Mouse (Mus musculus): ENCODE data around the gene 1190005I06Rik.

- no peak for TF ChIP-seq CTCF (IDR thresholded peaks at IDR 0.05; ENCODE audit: low read depth)
- no peak for TF ChIP-seq EP300 (IDR thresholded peaks at IDR 0.05; ENCODE audit: low read depth)
These were observed 65.6 kb downstream of the 1190005I06Rik start for GRCm38 (mm10) chr8:120581811-120582210.

All from liver, embryonic 14.5 days (tissue).